22 mouse cellular contexts compared by ENCODE assay signal in genomic region chr12:59488019-59488418, GRCm38 (mm10).
DNase-seq lines count a peak whose midpoint lies in the region; ATAC-seq and TF ChIP-seq lines count a peak whose summit lies in the region.
"Had no signal": no experiment of that assay in that cellular context is flagged by ENCODE, and none has a peak within 500 bp of the region (broad histone marks: within the 10 kb centered on the region; RNA-seq: fewer than 3 reads in every experiment).

No protein-coding gene starts in this region.

- peak in 1 of 2 experiments; percentile 36; a peak in 1 of 4 replicates for TF ChIP-seq EP300 in MEL (IDR thresholded peaks at IDR 0.05; ENCODE audit: low read depth in 1 of 2, low read length in 2 of 2)

- TF ChIP-seq RAD21 in MEL (IDR thresholded peaks at IDR 0.05; ENCODE audit: low read depth, low read length), result no peak

- H3K9me3 ChIP-seq in forebrain, embryonic 14.5 days (replicated peaks; ENCODE audit: control insufficient read depth, low read length), result no peaks in the 10 kb centered on the region
- no peaks in the 10 kb centered on the region for H3K9me3 ChIP-seq in forebrain, embryonic 11.5 days (ENCODE audit: control insufficient read depth, low read length)
- H3K9me3 ChIP-seq in MEL (replicated peaks; ENCODE audit: insufficient read depth, low read length), result no peaks in the 10 kb centered on the region
- H3K9me3 ChIP-seq: embryonic facial prominence, embryonic 15.5 days; hindbrain, embryonic 12.5 days had no signal

- no peak for TF ChIP-seq CTCF in layer of hippocampus, adult 2 months (conservative IDR thresholded peaks at IDR 0.05)
- TF ChIP-seq CTCF in MEL (IDR thresholded peaks at IDR 0.05 in 2 of 3, conservative IDR thresholded peaks at IDR 0.05 in 1 of 3; ENCODE audit: control insufficient read depth in 1 of 3, insufficient read depth in 1 of 3, low read depth in 2 of 3, low read length in 3 of 3, poor library complexity in 1 of 3, severe bottlenecking in 1 of 3), result no peak
- no peak for TF ChIP-seq CTCF in brain, embryonic 14.5 days (IDR thresholded peaks at IDR 0.05; ENCODE audit: borderline replicate concordance, extremely low read depth, insufficient read depth, insufficient read length)

- H3K79me2 ChIP-seq in MEL (ENCODE audit: control insufficient read depth, insufficient read depth, low read length, poor library complexity), result no peaks in the 10 kb centered on the region

- no peak overlapping the region for H3K27ac ChIP-seq in forebrain, embryonic 14.5 days (ENCODE audit: low read depth, low read length)
- H3K27ac ChIP-seq in forebrain, embryonic 11.5 days (ENCODE audit: low read depth, low read length), result no peak overlapping the region
- H3K27ac ChIP-seq in layer of hippocampus, adult 2 months, result peak overlapping the region; percentile 74
- H3K27ac ChIP-seq in MEL (ENCODE audit: control insufficient read depth, low read depth, low read length), result peak overlapping the region; percentile 79
- H3K27ac ChIP-seq: embryonic facial prominence, embryonic 15.5 days; hindbrain, embryonic 12.5 days had no signal

- no peak overlapping the region for H3K4me2 ChIP-seq in forebrain, embryonic 14.5 days (ENCODE audit: low read length)
- H3K4me2 ChIP-seq in forebrain, embryonic 11.5 days (ENCODE audit: low read depth, low read length, severe bottlenecking), result no peak overlapping the region
- H3K4me2 ChIP-seq: embryonic facial prominence, embryonic 15.5 days; hindbrain, embryonic 12.5 days had no signal

- peak; percentile 22 for DNase-seq in forebrain, embryonic 14.5 days (ENCODE audit: low spot score)
- DNase-seq in forebrain, embryonic 11.5 days (ENCODE audit: low spot score), result no peak
- peak in 1 of 2 experiments; percentile 30 for DNase-seq in layer of hippocampus, adult 2 months (ENCODE audit: low spot score in 2 of 2)
- DNase-seq in layer of hippocampus, adult 9-10 months (ENCODE audit: low spot score), result no peak
- DNase-seq in MEL (ENCODE audit: low read depth, low spot score), result no peak
- DNase-seq in brain, embryonic 14.5 days (ENCODE audit: low read depth), result peak; percentile 37
- DNase-seq: adrenal gland, adult 2 months; adrenal gland, postnatal 25 days; cerebellum, adult 11 months; cerebellum, adult 8-10 months; embryo, embryonic 11 days; gastrocnemius, postnatal 36 days; heart, adult 11 months; heart, postnatal 10 days; heart, postnatal 4 days had no signal

- no peaks in the 10 kb centered on the region for H3K36me3 ChIP-seq in forebrain, embryonic 14.5 days (ENCODE audit: control insufficient read depth, insufficient read depth, low read length)
- H3K36me3 ChIP-seq in forebrain, embryonic 11.5 days (ENCODE audit: control insufficient read depth, insufficient read depth, low read length), result no peaks in the 10 kb centered on the region
- peaks cover 0 to 13% of the 10 kb centered on the region in 2 experiments; a peak in 2 of 4 replicates for H3K36me3 ChIP-seq in MEL (ENCODE audit: control insufficient read depth in 1 of 2, insufficient read depth in 2 of 2, low read length in 2 of 2)
- H3K36me3 ChIP-seq: embryonic facial prominence, embryonic 15.5 days; hindbrain, embryonic 12.5 days had no signal

- no peaks in the 10 kb centered on the region for H3K4me1 ChIP-seq in forebrain, embryonic 14.5 days (ENCODE audit: control insufficient read depth, insufficient read depth, low read length)
- H3K4me1 ChIP-seq in forebrain, embryonic 11.5 days (replicated peaks; ENCODE audit: control insufficient read depth, insufficient read depth, low read length), result no peaks in the 10 kb centered on the region
- peaks cover 11 to 12% of the 10 kb centered on the region in 2 experiments for H3K4me1 ChIP-seq in MEL (ENCODE audit: control insufficient read depth in 1 of 2, insufficient read depth in 2 of 2, low read length in 2 of 2)
- H3K4me1 ChIP-seq: embryonic facial prominence, embryonic 15.5 days; hindbrain, embryonic 12.5 days had no signal

- H3K9ac ChIP-seq in forebrain, embryonic 14.5 days (ENCODE audit: low read length), result no peak overlapping the region
- H3K9ac ChIP-seq in forebrain, embryonic 11.5 days (ENCODE audit: low read length), result no peak overlapping the region
- no peak overlapping the region for H3K9ac ChIP-seq in MEL (ENCODE audit: control insufficient read depth, low read depth, low read length, poor library complexity, severe bottlenecking)
- H3K9ac ChIP-seq: embryonic facial prominence, embryonic 15.5 days; hindbrain, embryonic 12.5 days had no signal

- 70% methylated on average over 6 of the region's 6 CpGs for WGBS in forebrain, embryonic 14.5 days
- 81% methylated on average over 6 of the region's 6 CpGs for WGBS in forebrain, embryonic 11.5 days

- H3K4me3 ChIP-seq in forebrain, embryonic 14.5 days (ENCODE audit: low read depth, low read length), result no peak overlapping the region
- H3K4me3 ChIP-seq in forebrain, embryonic 11.5 days (ENCODE audit: low read depth, low read length), result no peak overlapping the region
- H3K4me3 ChIP-seq in layer of hippocampus, adult 2 months, result no peak overlapping the region
- H3K4me3 ChIP-seq in MEL (ENCODE audit: control insufficient read depth in 1 of 2, insufficient read depth in 1 of 2, low read depth in 2 of 2, low read length in 2 of 2), result no peak overlapping the region
- H3K4me3 ChIP-seq: embryonic facial prominence, embryonic 15.5 days; erythroblast, embryonic 14.5 days; hindbrain, embryonic 12.5 days had no signal

- no peak for TF ChIP-seq POLR2A in MEL (IDR thresholded peaks at IDR 0.05; ENCODE audit: control insufficient read depth in 1 of 2, insufficient read depth in 1 of 2, low read depth in 1 of 2, low read length in 2 of 2, poor library complexity in 1 of 2)
- TF ChIP-seq POLR2A in brain, embryonic 14.5 days (IDR thresholded peaks at IDR 0.05; ENCODE audit: borderline replicate concordance, extremely low read depth, insufficient read depth, insufficient read length, poor library complexity, severe bottlenecking), result no peak

- no peaks in the 10 kb centered on the region for H3K27me3 ChIP-seq in forebrain, embryonic 14.5 days (replicated peaks; ENCODE audit: control insufficient read depth, insufficient read depth, low read length)
- H3K27me3 ChIP-seq in forebrain, embryonic 11.5 days (ENCODE audit: control insufficient read depth, insufficient read depth, low read length), result no peaks in the 10 kb centered on the region
- H3K27me3 ChIP-seq in MEL (ENCODE audit: control insufficient read depth in 1 of 2, insufficient read depth in 2 of 2, low read length in 2 of 2), result no peaks in the 10 kb centered on the region
- H3K27me3 ChIP-seq: CH12.LX; embryonic facial prominence, embryonic 15.5 days; hindbrain, embryonic 12.5 days had no signal

- ATAC-seq in forebrain, embryonic 14.5 days, result no peak; the same call in 1 of the 2 replicates
- ATAC-seq in forebrain, embryonic 11.5 days (replicated peaks; ENCODE audit: low FRiP score), result no peak
- ATAC-seq: hindbrain, embryonic 16.5 days; inflammation-experienced regulatory T-cells, adult 6 months; intestine, postnatal 0 days had no signal

TF ChIP-seq in MEL, 35 proteins besides CTCF, POLR2A, EP300 and RAD21:
- TF ChIP-seq MXI1 (IDR thresholded peaks at IDR 0.05; ENCODE audit: low read depth, low read length), result no peak
- TF ChIP-seq UBTF (IDR thresholded peaks at IDR 0.05; ENCODE audit: borderline replicate concordance, insufficient read depth, low read depth, low read length), result no peak
- no peak for TF ChIP-seq MYB (IDR thresholded peaks at IDR 0.05; ENCODE audit: low read depth, low read length)
- TF ChIP-seq KAT2A (conservative IDR thresholded peaks at IDR 0.05; ENCODE audit: low read depth, low read length), result no peak
- no peak for TF ChIP-seq ELF1 (IDR thresholded peaks at IDR 0.05; ENCODE audit: low read depth, low read length)
- TF ChIP-seq HCFC1 (IDR thresholded peaks at IDR 0.05; ENCODE audit: low read depth, low read length), result no peak
- TF ChIP-seq ZC3H11A (IDR thresholded peaks at IDR 0.05; ENCODE audit: low read depth, low read length), result no peak
- TF ChIP-seq ETS1 (IDR thresholded peaks at IDR 0.05; ENCODE audit: low read depth, low read length), result no peak
- TF ChIP-seq TCF12 (IDR thresholded peaks at IDR 0.05; ENCODE audit: low read depth, low read length), result no peak
- no peak for TF ChIP-seq NRF1 (IDR thresholded peaks at IDR 0.05; ENCODE audit: insufficient read depth, low read depth, low read length, poor library complexity, severe bottlenecking)
- no peak for TF ChIP-seq ZKSCAN1 (IDR thresholded peaks at IDR 0.05; ENCODE audit: low read depth, low read length)
- no peak for TF ChIP-seq GATA1 (IDR thresholded peaks at IDR 0.05; ENCODE audit: low read depth, low read length)
- TF ChIP-seq MYC (IDR thresholded peaks at IDR 0.05; ENCODE audit: low read depth, low read length), result no peak
- TF ChIP-seq GABPA (IDR thresholded peaks at IDR 0.05; ENCODE audit: low read depth, low read length), result no peak
TF ChIP-seq in MEL: peak in this region for 0.

Comparison
In these comparisons a context has a peak if more than half of its experiments do, and no peak if none do; other contexts are left out.
1. DNase-seq: peak in forebrain, embryonic 14.5 days (single experiment) and brain, embryonic 14.5 days (single experiment); none in forebrain, embryonic 11.5 days (single experiment), layer of hippocampus, adult 9-10 months (single experiment) and MEL (single experiment).
2. H3K27ac ChIP-seq: peak in layer of hippocampus, adult 2 months (single experiment) and MEL (single experiment); none in forebrain, embryonic 14.5 days (single experiment) and forebrain, embryonic 11.5 days (single experiment).